Mouse (Mus musculus): ENCODE data around the gene Vmn1r60.
"Not testable (repeated sequence)": the region's sequence is repeated elsewhere in the genome, so short reads cannot be mapped to it uniquely, and the experiment has no call there.

DNA sequence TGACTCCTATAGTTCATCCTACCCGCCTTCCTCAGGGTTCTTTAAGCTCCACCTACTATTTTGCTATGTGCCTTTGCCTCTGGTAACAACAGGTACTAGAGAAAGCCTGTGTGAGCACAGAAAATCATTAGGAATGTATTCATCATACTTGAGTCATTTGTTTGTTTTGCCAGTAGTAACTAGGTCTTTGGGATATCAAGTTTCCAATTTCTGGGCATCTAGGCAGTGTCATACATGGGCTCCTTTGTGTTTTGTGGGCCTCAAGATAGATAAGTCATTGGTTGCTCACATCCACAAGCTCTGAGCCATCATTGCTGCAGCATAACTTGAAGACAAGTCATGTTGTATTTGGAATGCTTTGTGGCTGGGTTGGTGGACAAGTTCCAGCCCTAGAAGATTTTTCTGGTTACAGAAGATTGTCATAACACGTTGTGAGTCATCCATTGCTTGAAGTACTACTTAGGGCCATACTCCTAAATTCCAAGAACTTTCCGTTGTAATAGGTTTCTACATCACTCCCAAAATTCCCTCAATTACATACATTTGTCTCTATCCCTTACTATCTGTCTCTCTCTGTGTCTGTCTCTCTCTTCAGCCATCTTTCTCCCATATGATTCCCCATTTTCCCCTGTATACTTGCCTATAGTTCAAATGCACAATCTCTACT is 6.2 kb downstream of the Vmn1r60 start:
- not testable (repeated sequence) for TF ChIP-seq CTCF (IDR thresholded peaks at IDR 0.05; ENCODE audit: low read depth); EP300 (optimal IDR thresholded peaks at IDR 0.05)
